Mouse (Mus musculus) induced T-regulatory cell, adult 2 months (primary cell): ENCODE results near the gene Ccdc3.

Experiments used
- DNase-seq: peaks from one replicate; pipeline ENCODE4 v3.0.0-alpha.2; 2012; ENCODE audit warnings: low read depth

Gene Ccdc3

GRCm38 (mm10) chr2:5137500-5138286 lies at the start of gene Ccdc3:
Gene Ccdc3 (plus strand): TSS chr2:5137776.
- no peak for DNase-seq

DNA sequence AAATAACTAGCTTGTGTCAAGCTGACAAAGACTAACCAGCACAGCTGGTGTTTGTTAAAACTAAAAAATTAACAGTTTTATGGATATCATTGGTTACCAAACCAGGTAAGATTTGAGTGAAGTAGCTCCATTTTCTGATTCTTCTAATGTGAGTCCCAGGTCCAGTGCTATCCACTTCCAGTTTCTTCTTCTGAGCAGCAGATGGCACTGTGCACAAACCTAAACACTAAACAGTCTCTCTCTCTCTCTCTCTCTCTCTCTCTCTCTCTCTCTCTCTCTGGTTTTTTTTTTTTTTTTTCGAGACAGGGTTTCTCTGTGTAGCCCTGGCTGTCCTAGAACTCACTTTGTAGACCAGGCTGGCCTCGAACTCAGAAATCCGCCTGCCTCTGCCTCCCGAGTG lies 47.2 kb upstream of the Ccdc3 start:
- peak; percentile 57 for DNase-seq

DNA sequence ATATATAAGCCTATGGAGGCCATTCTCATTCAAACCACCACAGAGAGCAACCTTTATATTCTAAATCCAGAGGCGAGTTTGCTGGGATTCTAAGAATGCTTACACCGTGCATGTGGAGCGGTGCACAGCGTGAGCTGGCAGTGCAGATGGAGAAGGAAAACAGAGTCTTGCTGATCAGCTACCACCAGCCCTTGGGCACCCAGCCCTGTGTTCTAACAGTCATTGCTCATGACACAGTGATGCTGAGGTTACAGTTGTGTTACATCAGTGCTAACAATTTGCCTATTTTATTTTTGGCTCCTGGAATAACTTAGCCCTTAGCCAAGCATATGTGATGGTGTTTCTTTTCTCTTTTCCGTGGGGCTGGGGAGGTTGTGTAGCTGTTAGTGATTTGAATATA lies 42.7 kb upstream of the Ccdc3 start:
- DNase-seq, result no peak

GRCm38 (mm10) chr2:5095316-5095715 lies 42.3 kb upstream of the Ccdc3 start:
- DNase-seq, result no peak

DNA sequence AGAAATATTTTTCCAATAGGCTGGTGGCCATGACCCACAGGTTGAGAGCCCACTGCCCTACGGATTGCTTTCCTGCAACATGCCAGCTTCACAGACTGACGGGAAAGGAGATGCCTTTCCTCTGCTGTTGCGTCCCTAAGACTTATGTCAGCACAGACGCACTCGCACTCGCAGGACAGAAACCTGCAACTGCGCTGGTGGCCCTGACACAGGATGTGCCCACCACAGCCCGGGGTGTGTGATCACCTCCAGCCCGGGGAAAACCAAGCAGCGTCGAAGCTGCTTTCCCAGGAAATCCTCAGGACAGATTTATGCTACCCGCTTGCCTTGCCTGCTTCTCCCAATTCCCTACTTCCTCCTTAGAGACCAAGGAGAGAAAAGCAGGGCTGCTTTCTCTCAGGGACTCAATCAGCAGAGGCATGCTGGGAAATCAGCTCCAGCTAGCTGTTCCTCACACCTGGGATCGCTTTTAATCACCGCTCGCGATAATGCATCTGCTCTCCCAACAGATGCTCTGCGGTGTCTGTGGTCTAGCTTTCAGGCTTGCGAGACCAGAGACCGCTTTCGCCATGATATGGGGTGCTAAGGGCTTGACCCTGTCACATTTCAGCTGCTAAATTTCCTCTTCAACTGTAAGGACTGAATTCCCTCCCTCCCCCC lies 39.7 kb upstream of the Ccdc3 start:
- no peak for DNase-seq

DNA sequence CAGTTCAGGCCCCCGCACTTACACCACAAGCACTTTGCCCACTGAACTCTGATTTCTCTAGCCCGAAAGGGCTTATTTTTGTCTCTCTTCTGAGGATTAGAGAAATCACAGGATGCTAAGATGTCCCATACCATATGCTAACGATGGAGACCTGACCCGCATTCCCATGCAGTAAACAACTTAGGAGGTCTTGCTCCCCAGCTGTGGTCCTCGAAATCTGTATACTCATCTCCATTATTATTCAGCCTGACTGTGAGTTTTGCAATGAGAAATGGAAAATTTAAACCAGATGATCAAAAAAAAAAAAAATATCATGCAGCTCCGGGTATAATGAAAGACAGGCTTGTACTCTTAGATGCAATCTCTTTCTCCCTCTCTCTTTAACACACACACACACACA lies 38.4 kb upstream of the Ccdc3 start:
- no peak for DNase-seq

DNA sequence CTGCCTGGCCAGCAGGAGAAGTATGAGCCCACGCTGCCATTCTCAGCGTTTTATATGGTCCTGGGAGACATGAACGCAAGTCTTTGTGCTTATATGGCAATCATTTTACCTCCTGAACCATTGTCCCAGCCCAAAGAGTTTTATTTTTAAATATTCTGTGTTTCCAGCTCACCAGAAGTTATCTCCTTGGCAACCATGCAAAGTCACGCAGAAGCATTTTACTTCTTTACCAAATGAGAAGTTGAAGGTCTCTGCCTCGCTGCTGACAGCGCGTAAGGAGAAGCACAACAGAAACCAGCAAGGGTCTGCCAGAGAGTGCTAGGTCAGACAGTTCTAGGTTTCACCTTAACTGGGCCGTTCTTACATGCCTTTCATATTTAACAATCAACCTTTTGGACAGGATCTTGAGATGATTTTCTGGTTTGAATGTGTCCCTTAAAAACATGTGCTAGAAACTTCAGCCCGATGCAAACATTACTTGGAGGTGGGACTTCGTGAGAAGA lies 35.8 kb upstream of the Ccdc3 start:
- DNase-seq, result no peak

GRCm38 (mm10) chr2:5102891-5103290 lies 34.7 kb upstream of the Ccdc3 start:
- DNase-seq, result no peak

GRCm38 (mm10) chr2:5112785-5113291 lies 24.7 kb upstream of the Ccdc3 start:
- no peak for DNase-seq

DNA sequence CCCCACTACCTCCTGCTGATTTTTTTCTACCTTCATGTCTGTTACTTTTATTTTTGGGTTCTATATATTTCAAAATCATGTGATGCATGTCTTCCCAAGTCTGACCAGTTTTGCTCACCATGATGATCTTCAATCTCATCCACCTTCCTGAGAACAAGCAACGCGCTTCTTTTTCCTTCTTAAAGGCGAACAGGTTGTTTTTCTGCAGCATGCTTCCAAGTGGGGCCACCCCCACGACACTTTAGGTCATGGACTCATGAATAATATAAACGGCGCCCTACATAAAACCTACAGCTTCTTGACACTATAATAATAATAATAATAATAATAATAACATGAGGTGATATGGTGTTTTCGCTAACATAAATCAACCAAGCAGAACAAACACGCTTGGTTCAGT lies 23.2 kb upstream of the Ccdc3 start:
- DNase-seq, result no peak

DNA sequence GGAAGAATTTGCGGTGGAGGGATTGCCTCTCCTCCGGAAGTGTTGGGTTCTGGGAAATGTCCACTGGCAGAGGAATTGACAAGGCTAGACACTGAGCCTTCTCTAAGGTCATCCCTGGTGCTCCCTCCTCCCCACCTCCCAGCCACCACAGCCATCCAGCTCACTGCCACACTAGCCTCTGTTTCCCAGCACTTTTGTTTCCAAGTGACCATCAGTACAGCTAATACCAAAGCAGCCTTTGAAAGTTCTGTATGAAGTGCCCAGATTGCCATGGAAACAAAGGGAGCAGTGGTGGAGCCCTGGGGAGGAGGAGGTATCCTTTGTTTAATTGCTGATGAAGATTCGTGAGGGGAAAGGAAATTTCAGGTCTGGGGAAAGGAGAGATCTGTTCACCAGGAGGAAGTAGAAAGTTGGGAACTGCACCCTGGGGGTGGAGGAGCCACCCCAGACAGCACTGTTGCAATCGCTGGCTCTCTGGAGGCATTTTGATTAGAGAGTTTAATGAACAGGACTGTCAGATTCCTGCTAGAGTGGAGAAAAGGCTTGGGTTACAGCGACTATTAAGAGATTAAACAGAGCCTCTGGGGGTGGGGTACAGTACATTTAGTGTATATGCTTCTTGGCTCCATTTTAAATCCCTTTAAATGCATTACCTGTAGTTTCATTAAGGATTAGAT lies 20.6 kb upstream of the Ccdc3 start:
- no peak for DNase-seq

- DNase-seq, result no peak
Measured at GRCm38 (mm10) chr2:5125506-5125905, 12.1 kb upstream of the Ccdc3 start.

DNA sequence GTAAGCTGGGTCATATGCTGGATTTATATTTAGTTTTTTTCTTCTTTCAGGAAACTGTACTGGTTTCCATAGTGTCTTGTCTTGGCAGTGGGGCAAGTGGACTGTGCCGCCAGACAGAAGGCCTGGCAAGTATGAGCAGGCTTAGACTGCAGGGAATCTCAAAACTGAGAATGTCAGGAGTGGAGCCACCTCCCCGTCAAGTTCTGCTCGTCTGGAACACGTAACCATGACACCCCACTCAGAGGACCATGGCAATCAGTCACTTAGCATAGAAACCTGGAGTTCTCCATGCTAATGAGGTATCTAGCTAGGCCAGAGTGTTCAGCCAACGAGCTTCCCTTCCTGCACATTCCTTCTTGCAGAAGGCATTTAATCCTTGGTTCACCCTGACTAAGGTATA lies 10.2 kb upstream of the Ccdc3 start:
- no peak for DNase-seq

DNA sequence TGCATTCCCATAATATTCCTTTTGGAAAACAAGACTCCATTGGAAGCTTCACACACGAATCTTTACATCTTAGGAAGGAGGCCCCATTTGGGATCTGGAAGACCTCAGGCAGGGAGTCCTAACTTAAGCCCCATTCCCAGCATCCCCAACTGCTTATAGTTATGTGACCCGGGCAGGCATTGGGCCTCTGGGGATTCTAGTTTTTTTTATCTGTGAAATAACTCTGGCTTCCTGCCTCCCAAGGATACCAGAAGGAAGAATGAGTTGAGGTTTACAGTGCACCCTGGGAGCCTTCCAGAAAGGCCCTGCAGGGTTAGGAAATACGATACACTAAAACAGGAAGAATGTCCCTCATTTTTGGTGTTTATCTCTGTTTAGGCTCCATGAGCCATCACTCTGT lies 8.5 kb upstream of the Ccdc3 start:
- no peak for DNase-seq

DNA sequence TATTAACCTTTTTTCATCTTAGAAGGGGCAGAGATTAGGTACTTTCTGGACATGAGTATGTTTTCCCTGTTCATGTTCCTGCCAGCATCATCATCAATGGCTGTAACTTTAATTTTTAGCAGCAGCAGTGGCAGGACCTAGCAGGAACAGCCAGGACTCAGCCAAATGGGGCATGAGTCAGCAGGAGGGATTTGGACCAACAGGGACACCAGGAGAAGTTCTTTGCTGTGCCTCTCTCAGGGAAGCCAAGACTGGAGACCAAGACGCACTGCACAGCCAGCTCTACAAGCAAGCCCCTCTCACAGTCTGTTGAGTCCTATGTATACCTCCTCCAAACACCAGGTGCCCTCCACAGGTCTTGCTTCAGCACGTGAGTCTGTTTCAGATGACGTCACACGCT lies 5.5 kb upstream of the Ccdc3 start:
- no peak for DNase-seq

- no peak for DNase-seq
Measured at GRCm38 (mm10) chr2:5134959-5135743, 2.4 kb upstream of the Ccdc3 start.

GRCm38 (mm10) chr2:5139961-5140360 lies 2.4 kb downstream of the Ccdc3 start:
- DNase-seq, result no peak

- DNase-seq, result no peak
Measured at GRCm38 (mm10) chr2:5144446-5144845, 6.9 kb downstream of the Ccdc3 start.

- no peak for DNase-seq
Measured at GRCm38 (mm10) chr2:5147907-5148306, 10.3 kb downstream of the Ccdc3 start.

DNA sequence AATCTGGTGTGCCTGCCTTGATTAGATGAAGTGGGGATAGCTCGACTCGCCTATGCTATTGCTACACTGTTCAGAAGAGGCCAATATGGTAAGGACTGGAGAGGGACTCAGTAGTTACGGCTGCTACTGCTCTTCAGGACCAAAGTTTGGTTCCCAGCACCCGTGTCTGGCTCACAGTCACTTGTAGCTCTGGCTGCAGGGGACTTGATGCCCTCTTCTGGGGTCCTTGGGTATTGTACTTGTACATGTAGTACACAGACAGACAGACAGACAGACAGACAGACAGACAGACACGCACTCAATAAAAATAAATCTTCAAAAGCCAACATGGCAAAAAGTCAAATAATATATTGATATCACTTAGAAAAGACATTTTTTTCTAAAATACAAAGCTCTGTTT lies 17.1 kb downstream of the Ccdc3 start:
- DNase-seq, result no peak

- DNase-seq, result no peak
Measured at GRCm38 (mm10) chr2:5160236-5160848, 22.8 kb downstream of the Ccdc3 start.
